Mouse (Mus musculus) left cerebral cortex, postnatal 36 days (tissue): ENCODE data around the gene Capn11. TPM values are rescaled to one million over a fixed set of nuclear protein-coding genes. Genes with fewer than 3 reads are reported as not detected.

Source experiments
- DNase-seq, 2 experiments: peaks; one replicate each; pipeline ENCODE4 v3.0.0; 2021 to 2022; ENCODE audit warnings: low spot score in 2 of 2, mixed read lengths in 1 of 2
- intact Hi-C: fragments of 180-260 bp; cut with DNase I; formaldehyde crosslinking; loops from one replicate; pipeline ENCODE4 v1.15.1; 2025
- total RNA-seq, 2 experiments: library from RNA; stranded (reverse); gene quantifications; 2 replicates each; pipeline ENCODE4 v1.2.3; 2021

Gene Capn11
- total RNA-seq, result under 1 TPM; 0.12 to 0.66 TPM

GRCm38 (mm10) chr17:45659225-45659624 is at the start of gene Capn11:
Gene Capn11, minus strand, starts transcription at chr17:45659325.
- DNase-seq, result no peak
- intact Hi-C loops, result no loop called here

DNA sequence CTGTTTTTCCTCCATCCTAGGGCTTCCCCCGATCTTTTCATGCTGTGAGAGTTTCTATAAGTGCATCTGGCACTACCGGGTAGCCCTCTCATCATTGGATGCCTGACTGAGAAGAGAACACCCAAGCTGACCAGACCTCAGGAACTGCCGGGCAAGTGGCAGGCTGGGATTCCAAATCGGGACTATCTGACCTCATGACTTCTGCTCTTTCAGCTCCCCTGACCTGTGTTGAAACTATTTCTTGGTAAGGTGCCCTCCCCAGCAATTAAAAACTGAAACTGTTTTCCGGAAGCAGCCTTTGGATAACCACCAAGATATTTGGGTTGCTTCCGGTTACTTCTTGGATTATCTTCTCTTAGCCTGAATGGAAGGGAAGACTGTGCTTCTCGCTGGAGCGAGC is 49.1 kb upstream of the Capn11 start:
- DNase-seq, result no peak
- intact Hi-C loops, result no loop called here

DNA sequence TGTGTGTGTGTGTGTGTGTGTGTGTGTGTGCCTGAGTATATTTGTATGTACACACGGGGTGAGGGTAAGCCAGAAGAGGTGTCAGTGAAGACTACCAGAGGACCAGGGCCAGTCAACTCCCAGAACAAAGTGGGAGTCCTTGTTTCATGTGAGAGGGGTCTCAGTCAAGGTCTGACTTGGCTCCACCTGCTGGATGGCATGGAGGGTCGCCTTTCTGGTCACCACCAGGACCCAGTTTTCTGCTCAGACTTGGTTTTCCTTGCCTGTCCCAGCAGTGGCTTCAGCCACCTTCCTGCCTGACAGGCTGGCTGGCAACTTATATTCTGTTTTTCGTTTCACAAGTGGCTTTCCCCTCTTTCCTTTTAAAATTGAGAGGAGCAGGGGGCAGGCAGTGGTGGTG is 48.3 kb upstream of the Capn11 start:
- intact Hi-C loops, result no loop called here
- DNase-seq, result no peak

GRCm38 (mm10) chr17:45706796-45707195 is 47.7 kb upstream of the Capn11 start:
- intact Hi-C loops, result no loop called here
- DNase-seq, result no peak

DNA sequence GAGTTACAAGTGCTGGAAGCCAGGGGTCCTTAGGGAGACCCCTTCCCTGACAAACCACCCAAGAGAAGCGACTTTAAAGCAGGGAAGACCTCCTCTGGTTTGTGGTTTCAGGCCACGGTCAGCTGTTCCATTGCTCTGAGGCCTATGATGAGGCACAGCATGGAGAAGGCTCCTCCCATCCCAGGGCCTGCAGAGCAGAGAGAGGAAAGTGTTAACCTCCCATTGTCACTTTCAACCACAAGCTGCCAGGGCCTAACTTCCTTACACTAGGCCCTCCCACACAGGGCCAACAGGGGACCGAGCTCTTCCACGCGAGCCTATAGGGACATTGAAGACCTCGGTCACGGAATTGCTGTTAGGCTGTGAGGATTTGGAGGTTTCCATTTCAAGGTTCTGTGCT is 44.1 kb upstream of the Capn11 start:
- intact Hi-C loops, result no loop called here
- no peak for DNase-seq

- intact Hi-C loops, result no loop called here
- DNase-seq, result no peak
These were observed 43.1 kb upstream of the Capn11 start for GRCm38 (mm10) chr17:45702254-45702653.

DNA sequence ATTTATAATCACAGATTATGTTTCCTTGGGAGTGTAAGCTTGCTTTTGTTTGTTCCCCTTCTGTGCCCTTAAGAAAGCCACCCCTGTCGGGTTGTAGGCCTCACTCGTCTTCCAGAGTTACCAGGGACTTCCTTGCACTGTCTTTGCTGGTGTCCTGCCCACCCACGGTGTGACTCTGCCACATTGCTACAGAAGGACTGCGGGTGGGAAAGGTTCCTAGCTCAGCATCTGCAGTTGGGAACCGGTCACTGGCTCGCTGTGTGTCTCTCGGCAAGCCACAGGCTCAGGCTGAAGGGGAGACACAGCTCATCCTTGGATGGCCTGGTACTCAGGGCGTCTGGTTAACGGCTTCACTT is 42.1 kb upstream of the Capn11 start:
- intact Hi-C loops, result no loop called here
- DNase-seq, result no peak

- intact Hi-C loops, result no loop called here
- no peak for DNase-seq
These were observed 41.5 kb upstream of the Capn11 start for GRCm38 (mm10) chr17:45700496-45701235.

- no peak for DNase-seq
- intact Hi-C loops, result no loop called here
These were observed 40.1 kb upstream of the Capn11 start for GRCm38 (mm10) chr17:45699039-45699740.

- intact Hi-C loops, result no loop called here
These were observed 39.2 kb upstream of the Capn11 start for GRCm38 (mm10) chr17:45698368-45698767.

GRCm38 (mm10) chr17:45696981-45697380 is 37.9 kb upstream of the Capn11 start:
- DNase-seq, result no peak
- intact Hi-C loops, result no loop called here

More at GRCm38 (mm10) chr17:45698368-45698767, 39.2 kb upstream of the Capn11 start:
- DNase-seq, result no peak

- intact Hi-C loops, result no loop called here
- no peak for DNase-seq
These were observed 36.3 kb upstream of the Capn11 start for GRCm38 (mm10) chr17:45695227-45696120.

DNA sequence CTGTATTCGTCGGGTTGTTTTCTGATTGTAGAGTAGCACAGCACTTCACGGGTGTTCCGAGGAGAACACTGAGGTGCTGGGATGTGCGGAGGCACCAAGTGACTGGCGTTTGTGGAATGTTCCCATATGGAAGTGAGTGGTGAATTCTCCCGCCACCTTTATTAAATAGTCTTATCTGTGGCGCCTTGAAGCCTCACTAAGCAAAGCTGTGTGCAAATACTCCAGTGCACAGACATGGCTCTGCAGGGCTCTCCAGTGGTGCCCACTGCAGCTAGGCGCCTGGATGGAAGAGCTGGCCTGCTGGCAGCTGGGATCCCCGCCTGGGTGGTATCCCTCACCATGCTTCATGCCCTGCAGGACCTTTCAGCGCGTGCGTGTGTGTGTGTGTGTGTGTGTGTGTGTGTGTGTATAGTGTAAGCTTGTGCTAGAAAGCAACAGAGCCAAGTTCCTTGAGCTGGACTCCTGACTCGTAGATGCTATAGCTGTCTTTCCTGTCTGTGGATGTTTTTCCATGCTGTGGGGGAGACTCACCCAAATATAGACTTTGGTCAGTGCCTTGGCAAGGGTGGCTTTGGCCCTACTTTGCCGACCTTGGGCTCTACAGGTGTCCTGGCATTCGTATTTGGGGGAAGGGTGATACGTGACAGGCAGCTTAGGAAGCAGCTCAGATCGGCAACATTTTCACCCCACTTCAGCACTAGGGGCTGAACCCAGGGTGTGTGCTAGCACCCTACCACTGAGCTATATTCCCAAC is 34.9 kb upstream of the Capn11 start:
- DNase-seq, result no peak
- intact Hi-C loops, result no loop called here

DNA sequence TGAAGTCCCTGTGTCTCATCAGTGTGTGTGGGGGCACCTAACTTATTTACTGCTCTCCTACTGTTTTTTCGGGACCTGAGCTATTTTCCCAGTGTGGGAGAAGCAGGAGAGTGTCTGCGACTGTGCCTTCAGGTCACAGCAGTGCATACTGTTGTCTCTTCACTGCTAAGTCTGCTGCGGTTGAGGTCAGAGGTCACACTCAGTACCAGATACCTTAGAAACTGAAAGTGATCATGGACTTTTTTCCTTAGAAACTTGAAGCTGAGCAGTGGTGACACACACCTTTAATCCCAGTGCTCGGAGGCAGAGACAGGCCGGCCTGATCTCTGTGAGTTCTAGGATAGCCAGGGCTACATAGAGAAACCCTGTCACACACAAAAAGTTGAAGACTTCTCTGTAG is 33.0 kb upstream of the Capn11 start:
- intact Hi-C loops, result no loop called here
- no peak for DNase-seq

DNA sequence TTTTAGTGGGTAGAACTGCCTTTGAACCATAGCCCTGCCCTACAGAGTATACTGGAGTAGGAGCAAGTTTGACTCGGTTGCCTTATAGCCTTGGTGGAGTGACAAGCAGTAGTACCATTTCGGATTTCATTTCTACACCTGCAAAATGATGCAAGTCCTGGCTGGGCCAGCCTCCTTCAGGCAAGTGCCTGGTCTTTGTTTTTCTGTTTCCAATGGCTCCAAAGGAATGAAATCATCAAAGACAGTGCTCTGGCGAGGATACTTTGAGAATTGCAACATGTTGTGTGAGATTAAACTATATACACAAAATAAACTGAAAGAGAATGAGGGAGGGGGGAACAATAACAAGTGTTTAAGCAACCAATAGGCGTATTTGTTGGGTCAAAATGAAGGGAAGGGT is 30.9 kb upstream of the Capn11 start:
- intact Hi-C loops, result no loop called here
- no peak for DNase-seq

- DNase-seq, result no peak
- intact Hi-C loops, result no loop called here
These were observed 30.0 kb upstream of the Capn11 start for GRCm38 (mm10) chr17:45689120-45689519.

DNA sequence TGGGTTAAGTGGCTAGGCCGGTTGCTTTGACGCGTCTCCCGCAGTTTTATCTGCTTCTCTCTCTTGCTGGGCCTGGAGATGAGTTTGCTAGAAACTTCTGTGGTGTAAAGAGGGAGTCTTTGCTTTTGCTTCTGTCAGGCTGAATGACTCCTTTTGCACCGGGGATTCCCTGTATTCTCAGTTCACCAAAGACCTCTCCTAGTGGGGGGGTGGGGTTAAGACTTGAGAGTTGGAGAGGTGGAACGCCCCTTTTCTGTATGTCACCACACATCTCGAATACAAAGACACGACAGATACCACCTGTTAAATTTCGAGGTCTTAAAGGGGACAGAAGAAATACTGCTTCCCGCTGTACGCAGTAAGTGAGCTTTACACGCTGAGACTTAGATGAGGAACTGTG is 27.6 kb upstream of the Capn11 start, which contains the start of gene Tmem63b:
Gene Tmem63b (minus strand): TSS at position 190 of the 400 bp plus-strand sequence.
- intact Hi-C loops, result no loop called here

GRCm38 (mm10) chr17:45686093-45686619 is 27.0 kb upstream of the Capn11 start, which contains the start of gene Mrpl14:
Gene Mrpl14, plus strand, starts transcription at chr17:45686322.
- intact Hi-C loops, result no loop called here

More for the DNA sequence above, 27.6 kb upstream of the Capn11 start, which contains the start of gene Tmem63b:
- no peak for DNase-seq

More at GRCm38 (mm10) chr17:45686093-45686619, 27.0 kb upstream of the Capn11 start, which contains the start of gene Mrpl14:
- DNase-seq, result peak; percentile 90 to 93
